In the genomic region with DNA sequence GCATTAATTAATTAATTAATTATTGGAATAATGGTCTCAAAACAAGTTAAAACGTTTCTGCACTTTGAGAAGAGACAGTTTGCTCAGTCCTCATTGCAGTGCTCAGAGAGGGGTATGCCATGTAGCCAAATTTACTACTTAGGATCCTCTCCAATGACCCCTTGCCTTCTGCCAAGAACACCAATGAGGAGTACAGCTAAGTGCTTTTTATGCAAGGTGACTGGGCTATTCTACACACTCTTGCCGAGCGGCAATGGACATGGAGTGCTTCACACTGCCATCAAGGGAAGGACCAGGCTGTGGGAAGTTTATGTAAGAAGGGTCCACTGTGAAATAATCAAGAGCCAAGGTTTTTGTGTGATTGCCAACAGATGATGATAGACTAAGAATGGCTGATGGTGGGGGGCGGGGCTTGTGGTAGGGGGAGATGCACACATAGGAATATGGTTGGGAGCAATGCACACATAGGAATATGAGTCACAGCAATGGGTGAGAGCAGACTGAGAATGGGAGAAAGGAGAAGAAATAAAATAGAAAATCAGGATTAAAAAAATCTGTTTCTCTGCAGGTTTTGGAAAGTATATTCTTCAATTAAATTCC, we compare ENCODE assay signal across 16 mouse cellular contexts.
DNase-seq lines count a peak whose midpoint lies in the region; ATAC-seq lines count a peak whose summit lies in the region.
"Had no signal": no experiment of that assay in that cellular context is flagged by ENCODE, and none has a peak within 500 bp of the region (broad histone marks: within the 10 kb centered on the region; RNA-seq: fewer than 3 reads in every experiment).

No protein-coding gene starts in this region.

- no peak overlapping the region for H3K27ac ChIP-seq in forebrain, embryonic 11.5 days (ENCODE audit: low read depth, low read length)
- H3K27ac ChIP-seq in forebrain, embryonic 10.5 days = no peak overlapping the region
- H3K27ac ChIP-seq in embryonic facial prominence, embryonic 15.5 days (replicated peaks) = peak overlapping the region; percentile 48; the same call in 1 of the 2 replicates
- no peak overlapping the region for H3K27ac ChIP-seq in hindbrain, embryonic 14.5 days
- no peak overlapping the region for H3K27ac ChIP-seq in midbrain, embryonic 16.5 days (ENCODE audit: low read length)
- H3K27ac ChIP-seq in kidney, embryonic 16.5 days (ENCODE audit: low read length) = no peak overlapping the region
- H3K27ac ChIP-seq: gastrocnemius, adult 2 months had no signal

- H3K4me2 ChIP-seq in forebrain, embryonic 11.5 days (ENCODE audit: low read depth, low read length, severe bottlenecking) = no peak overlapping the region
- no peak overlapping the region for H3K4me2 ChIP-seq in embryonic facial prominence, embryonic 15.5 days (replicated peaks)
- no peak overlapping the region for H3K4me2 ChIP-seq in hindbrain, embryonic 14.5 days (replicated peaks)
- no peak overlapping the region for H3K4me2 ChIP-seq in midbrain, embryonic 16.5 days (ENCODE audit: low read length)
- H3K4me2 ChIP-seq in kidney, embryonic 16.5 days (replicated peaks; ENCODE audit: low read depth, low read length) = no peak overlapping the region

- ATAC-seq in forebrain, embryonic 11.5 days (replicated peaks; ENCODE audit: low FRiP score) = peak; percentile 27; the same call in 1 of the 2 replicates
- ATAC-seq in embryonic facial prominence, embryonic 15.5 days (ENCODE audit: insufficient number of reproducible peaks, low FRiP score, low TSS enrichment, low read depth) = no peak
- ATAC-seq in hindbrain, embryonic 14.5 days (ENCODE audit: low FRiP score) = peak; percentile 41; the same call in 1 of the 2 replicates
- peak; percentile 66 for ATAC-seq in midbrain, embryonic 16.5 days
- ATAC-seq in kidney, embryonic 16.5 days (ENCODE audit: low FRiP score, low TSS enrichment) = no peak
- ATAC-seq: intestine, postnatal 0 days had no signal

- no peaks in the 10 kb centered on the region for H3K9me3 ChIP-seq in forebrain, embryonic 11.5 days (ENCODE audit: control insufficient read depth, low read length)
- no peaks in the 10 kb centered on the region for H3K9me3 ChIP-seq in forebrain, embryonic 10.5 days
- H3K9me3 ChIP-seq in embryonic facial prominence, embryonic 15.5 days (replicated peaks) = no peaks in the 10 kb centered on the region
- no peaks in the 10 kb centered on the region for H3K9me3 ChIP-seq in hindbrain, embryonic 14.5 days (ENCODE audit: control insufficient read depth, low read length)
- H3K9me3 ChIP-seq in midbrain, embryonic 16.5 days (replicated peaks; ENCODE audit: control insufficient read depth, low read length, poor library complexity, severe bottlenecking) = no peaks in the 10 kb centered on the region
- no peaks in the 10 kb centered on the region for H3K9me3 ChIP-seq in kidney, embryonic 16.5 days (ENCODE audit: low read length)

- no peak overlapping the region for H3K4me3 ChIP-seq in forebrain, embryonic 11.5 days (ENCODE audit: low read depth, low read length)
- H3K4me3 ChIP-seq in forebrain, embryonic 10.5 days = no peak overlapping the region
- H3K4me3 ChIP-seq in embryonic facial prominence, embryonic 15.5 days (replicated peaks) = no peak overlapping the region
- H3K4me3 ChIP-seq in hindbrain, embryonic 14.5 days (replicated peaks; ENCODE audit: low read length) = no peak overlapping the region
- no peak overlapping the region for H3K4me3 ChIP-seq in midbrain, embryonic 16.5 days (ENCODE audit: low read depth, low read length)
- no peak overlapping the region for H3K4me3 ChIP-seq in kidney, embryonic 16.5 days (ENCODE audit: low read length)
- H3K4me3 ChIP-seq: gastrocnemius, adult 2 months had no signal

- H3K9ac ChIP-seq in forebrain, embryonic 11.5 days (ENCODE audit: low read length) = no peak overlapping the region
- no peak overlapping the region for H3K9ac ChIP-seq in embryonic facial prominence, embryonic 15.5 days
- no peak overlapping the region for H3K9ac ChIP-seq in hindbrain, embryonic 14.5 days
- no peak overlapping the region for H3K9ac ChIP-seq in midbrain, embryonic 16.5 days (ENCODE audit: low read depth, low read length)
- no peak overlapping the region for H3K9ac ChIP-seq in kidney, embryonic 16.5 days (replicated peaks; ENCODE audit: low read length)

- no peaks in the 10 kb centered on the region for H3K36me3 ChIP-seq in forebrain, embryonic 11.5 days (ENCODE audit: control insufficient read depth, insufficient read depth, low read length)
- no peaks in the 10 kb centered on the region for H3K36me3 ChIP-seq in forebrain, embryonic 10.5 days (replicated peaks)
- no peaks in the 10 kb centered on the region for H3K36me3 ChIP-seq in embryonic facial prominence, embryonic 15.5 days
- no peaks in the 10 kb centered on the region for H3K36me3 ChIP-seq in hindbrain, embryonic 14.5 days (replicated peaks; ENCODE audit: control insufficient read depth, insufficient read depth)
- H3K36me3 ChIP-seq in midbrain, embryonic 16.5 days (ENCODE audit: control insufficient read depth, insufficient read depth, low read length) = no peaks in the 10 kb centered on the region
- no peaks in the 10 kb centered on the region for H3K36me3 ChIP-seq in kidney, embryonic 16.5 days (ENCODE audit: insufficient read depth, low read length)

- 67% methylated on average over 4 of the region's 4 CpGs for WGBS in forebrain, embryonic 11.5 days
- 68% methylated on average over 4 of the region's 4 CpGs for WGBS in forebrain, embryonic 10.5 days
- WGBS in embryonic facial prominence, embryonic 15.5 days = 85% methylated on average over 4 of the region's 4 CpGs
- 76% methylated on average over 4 of the region's 4 CpGs for WGBS in hindbrain, embryonic 14.5 days
- 54% methylated on average over 4 of the region's 4 CpGs for WGBS in midbrain, embryonic 16.5 days
- WGBS in kidney, embryonic 16.5 days = 82% methylated on average over 4 of the region's 4 CpGs

- no peaks in the 10 kb centered on the region for H3K4me1 ChIP-seq in forebrain, embryonic 11.5 days (replicated peaks; ENCODE audit: control insufficient read depth, insufficient read depth, low read length)
- H3K4me1 ChIP-seq in forebrain, embryonic 10.5 days = peaks cover 13% of the 10 kb centered on the region
- H3K4me1 ChIP-seq in embryonic facial prominence, embryonic 15.5 days = 0 out of 2 replicates have a peak, but pooled peaks cover 8% of the 10 kb centered on the region
- no peaks in the 10 kb centered on the region for H3K4me1 ChIP-seq in hindbrain, embryonic 14.5 days (replicated peaks; ENCODE audit: control insufficient read depth, insufficient read depth, low read length)
- peaks cover 3% of the 10 kb centered on the region; the same call in 1 of the 2 replicates for H3K4me1 ChIP-seq in midbrain, embryonic 16.5 days (ENCODE audit: control insufficient read depth, insufficient read depth, low read length)
- no peaks in the 10 kb centered on the region for H3K4me1 ChIP-seq in kidney, embryonic 16.5 days (ENCODE audit: insufficient read depth, low read length)

- no peaks in the 10 kb centered on the region for H3K27me3 ChIP-seq in forebrain, embryonic 11.5 days (ENCODE audit: control insufficient read depth, insufficient read depth, low read length)
- no peaks in the 10 kb centered on the region for H3K27me3 ChIP-seq in forebrain, embryonic 10.5 days (ENCODE audit: poor library complexity, severe bottlenecking)
- H3K27me3 ChIP-seq in embryonic facial prominence, embryonic 15.5 days = no peaks in the 10 kb centered on the region
- H3K27me3 ChIP-seq in hindbrain, embryonic 14.5 days (ENCODE audit: control insufficient read depth, insufficient read depth, low read length) = no peaks in the 10 kb centered on the region
- no peaks in the 10 kb centered on the region for H3K27me3 ChIP-seq in midbrain, embryonic 16.5 days (ENCODE audit: control insufficient read depth, insufficient read depth, low read depth, low read length)
- H3K27me3 ChIP-seq in kidney, embryonic 16.5 days (ENCODE audit: insufficient read depth, low read length) = no peaks in the 10 kb centered on the region

- DNase-seq in forebrain, embryonic 11.5 days (ENCODE audit: low spot score) = no peak
- DNase-seq in forebrain, embryonic 10.5 days (ENCODE audit: extremely low spot score, low spot score) = no peak
- no peak for DNase-seq in hindbrain, embryonic 14.5 days (ENCODE audit: low spot score)
- DNase-seq in thymus, postnatal 0 days (ENCODE audit: low spot score) = no peak
- DNase-seq in natural killer cell, adult 2 months (ENCODE audit: low spot score in 2 of 2) = no peak
- DNase-seq: adrenal gland, adult 8-10 months; gastrocnemius, adult 2 months; heart, adult 18-20 months; heart, postnatal 4 days; kidney, postnatal 14 days; lung, postnatal 10 days; thymus, postnatal 36 days had no signal

Comparison
In these comparisons a context has a peak if more than half of its experiments do, and no peak if none do; other contexts are left out.
1. ATAC-seq: peak in forebrain, embryonic 11.5 days (single experiment), hindbrain, embryonic 14.5 days (single experiment) and midbrain, embryonic 16.5 days (single experiment); none in embryonic facial prominence, embryonic 15.5 days (single experiment) and kidney, embryonic 16.5 days (single experiment).